Mouse (Mus musculus): Measurements from ENCODE around the gene Cyp2d11. TPM values are rescaled to one million over a fixed set of nuclear protein-coding genes. Genes with fewer than 3 reads are reported as not detected.

The Cyp2d11 gene
- polyA plus RNA-seq, 1 experiment, result not detected

GRCm38 (mm10) chr15:82385729-82386128 lies 8.1 kb downstream of the Cyp2d11 start:
- no peaks in the 10 kb centered on the region for H3K4me1 ChIP-seq (ENCODE audit: control insufficient read depth, insufficient read depth, low read length)
- H3K4me3 ChIP-seq (ENCODE audit: insufficient read depth, low read length), result no peak overlapping the region
- H3K27ac ChIP-seq (ENCODE audit: insufficient read depth, low read depth, low read length), result no peak overlapping the region
- TF ChIP-seq POLR2A (IDR thresholded peaks at IDR 0.05; ENCODE audit: borderline replicate concordance, low read depth, low read length) (no peak), CTCF (IDR thresholded peaks at IDR 0.05; ENCODE audit: low read depth, low read length) (no peak)

- TF ChIP-seq POLR2A (IDR thresholded peaks at IDR 0.05; ENCODE audit: borderline replicate concordance, low read depth, low read length) (no peak), CTCF (IDR thresholded peaks at IDR 0.05; ENCODE audit: low read depth, low read length) (no peak)
- Histone ChIP-seq H3K4me3 (ENCODE audit: insufficient read depth, low read length) (no peak overlapping the region), H3K27ac (ENCODE audit: insufficient read depth, low read depth, low read length) (no peak overlapping the region), H3K4me1 (ENCODE audit: control insufficient read depth, insufficient read depth, low read length) (0 out of 2 replicates have a peak, but pooled peaks cover 3% of the 10 kb centered on the region)
These were observed 11.4 kb downstream of the Cyp2d11 start for GRCm38 (mm10) chr15:82382441-82382840.

- H3K4me3 ChIP-seq (ENCODE audit: insufficient read depth, low read length), result no peak overlapping the region
- TF ChIP-seq CTCF (IDR thresholded peaks at IDR 0.05; ENCODE audit: low read depth, low read length) (no peak), POLR2A (IDR thresholded peaks at IDR 0.05; ENCODE audit: borderline replicate concordance, low read depth, low read length) (no peak)
- no peak overlapping the region for H3K27ac ChIP-seq (ENCODE audit: insufficient read depth, low read depth, low read length)
- 0 out of 2 replicates have a peak, but pooled peaks cover 3% of the 10 kb centered on the region for H3K4me1 ChIP-seq (ENCODE audit: control insufficient read depth, insufficient read depth, low read length)
These were observed 13.1 kb downstream of the Cyp2d11 start for GRCm38 (mm10) chr15:82380714-82381062.

- no peak within 1 kb of the TSS for H3K27ac ChIP-seq (ENCODE audit: insufficient read depth, low read depth, low read length)
- 0 out of 2 replicates have a peak, but pooled peaks cover 3% of the 10 kb centered on the region for H3K4me1 ChIP-seq (ENCODE audit: control insufficient read depth, insufficient read depth, low read length)
- TF ChIP-seq CTCF (IDR thresholded peaks at IDR 0.05; ENCODE audit: low read depth, low read length), result no peak
- TF ChIP-seq POLR2A (IDR thresholded peaks at IDR 0.05; ENCODE audit: borderline replicate concordance, low read depth, low read length), result no peak
- H3K4me3 ChIP-seq (ENCODE audit: insufficient read depth, low read length), result peak within 1 kb of the TSS; percentile 59
These were observed 13.7 kb downstream of the Cyp2d11 start, which contains the start of gene Cyp2d22 for GRCm38 (mm10) chr15:82379871-82380713. Gene Cyp2d22, minus strand, starts transcription at chr15:82380260.

- no peak overlapping the region; the same call in 1 of the 2 replicates for H3K4me3 ChIP-seq (ENCODE audit: insufficient read depth, low read length)
These were observed 14.3 kb downstream of the Cyp2d11 start for GRCm38 (mm10) chr15:82379511-82379870.

GRCm38 (mm10) chr15:82378261-82379180 lies 15.3 kb downstream of the Cyp2d11 start:
- Histone ChIP-seq H3K4me1 (ENCODE audit: control insufficient read depth, insufficient read depth, low read length) (0 out of 2 replicates have a peak, but pooled peaks cover 3% of the 10 kb centered on the region), H3K27ac (ENCODE audit: insufficient read depth, low read depth, low read length) (no peak overlapping the region), H3K4me3 (ENCODE audit: insufficient read depth, low read length) (no peak overlapping the region)
- no peak for TF ChIP-seq POLR2A (IDR thresholded peaks at IDR 0.05; ENCODE audit: borderline replicate concordance, low read depth, low read length)
- TF ChIP-seq CTCF (IDR thresholded peaks at IDR 0.05; ENCODE audit: low read depth, low read length), result no peak

More at GRCm38 (mm10) chr15:82379511-82379870, 14.3 kb downstream of the Cyp2d11 start:
- Histone ChIP-seq H3K4me1 (ENCODE audit: control insufficient read depth, insufficient read depth, low read length) (0 out of 2 replicates have a peak, but pooled peaks cover 3% of the 10 kb centered on the region), H3K27ac (ENCODE audit: insufficient read depth, low read depth, low read length) (no peak overlapping the region)
- TF ChIP-seq POLR2A (IDR thresholded peaks at IDR 0.05; ENCODE audit: borderline replicate concordance, low read depth, low read length) (no peak), CTCF (IDR thresholded peaks at IDR 0.05; ENCODE audit: low read depth, low read length) (no peak)

- Histone ChIP-seq H3K4me3 (ENCODE audit: insufficient read depth, low read length) (no peak overlapping the region), H3K4me1 (ENCODE audit: control insufficient read depth, insufficient read depth, low read length) (0 out of 2 replicates have a peak, but pooled peaks cover 3% of the 10 kb centered on the region), H3K27ac (ENCODE audit: insufficient read depth, low read depth, low read length) (no peak overlapping the region)
- TF ChIP-seq CTCF (IDR thresholded peaks at IDR 0.05; ENCODE audit: low read depth, low read length) (no peak), POLR2A (IDR thresholded peaks at IDR 0.05; ENCODE audit: borderline replicate concordance, low read depth, low read length) (no peak)
These were observed 16.1 kb downstream of the Cyp2d11 start for GRCm38 (mm10) chr15:82377701-82378100.

- TF ChIP-seq CTCF (IDR thresholded peaks at IDR 0.05; ENCODE audit: low read depth, low read length), result no peak
- no peak for TF ChIP-seq POLR2A (IDR thresholded peaks at IDR 0.05; ENCODE audit: borderline replicate concordance, low read depth, low read length)
- H3K4me3 ChIP-seq (ENCODE audit: insufficient read depth, low read length), result no peak overlapping the region
- H3K27ac ChIP-seq (ENCODE audit: insufficient read depth, low read depth, low read length), result no peak overlapping the region
- H3K4me1 ChIP-seq (ENCODE audit: control insufficient read depth, insufficient read depth, low read length), result 0 out of 2 replicates have a peak, but pooled peaks cover 3% of the 10 kb centered on the region
These were observed 17.3 kb downstream of the Cyp2d11 start for GRCm38 (mm10) chr15:82376393-82377138.

- TF ChIP-seq CTCF (IDR thresholded peaks at IDR 0.05; ENCODE audit: low read depth, low read length) (no peak), POLR2A (IDR thresholded peaks at IDR 0.05; ENCODE audit: borderline replicate concordance, low read depth, low read length) (no peak)
- no peak overlapping the region for H3K27ac ChIP-seq (ENCODE audit: insufficient read depth, low read depth, low read length)
- H3K4me1 ChIP-seq (ENCODE audit: control insufficient read depth, insufficient read depth, low read length), result 0 out of 2 replicates have a peak, but pooled peaks cover 3% of the 10 kb centered on the region
- H3K4me3 ChIP-seq (ENCODE audit: insufficient read depth, low read length), result no peak overlapping the region
These were observed 18.0 kb downstream of the Cyp2d11 start for GRCm38 (mm10) chr15:82375855-82376254.
